Mouse (Mus musculus) kidney, postnatal 14 days (tissue): ENCODE measurements around the gene Zdhhc4.

Experiments used
- DNase-seq: peaks from one replicate; pipeline ENCODE4 v3.0.0; 2022; ENCODE audit warnings: mixed read lengths

Zdhhc4 gene

DNA sequence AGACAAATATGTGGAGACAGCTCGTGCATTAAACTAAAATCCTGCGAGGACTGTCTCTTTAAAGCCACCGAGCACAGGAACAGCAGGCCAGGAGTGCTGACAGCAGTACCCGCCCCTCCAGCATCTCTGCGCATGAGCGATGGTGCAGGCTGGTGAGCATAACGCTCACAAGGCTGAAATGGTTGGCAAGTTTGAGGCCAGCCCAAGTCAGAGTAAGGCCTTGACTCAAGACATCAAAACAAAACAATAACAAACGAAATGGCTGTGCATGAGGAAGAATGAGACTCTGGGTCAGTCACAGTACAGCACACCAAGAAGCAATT is 11.8 kb downstream of the Zdhhc4 start:
- peak; percentile 60 for DNase-seq

- no peak for DNase-seq
These were observed 12.3 kb downstream of the Zdhhc4 start for GRCm38 (mm10) chr5:143316605-143317287.

GRCm38 (mm10) chr5:143315514-143315888 is 13.6 kb downstream of the Zdhhc4 start:
- no peak for DNase-seq

DNA sequence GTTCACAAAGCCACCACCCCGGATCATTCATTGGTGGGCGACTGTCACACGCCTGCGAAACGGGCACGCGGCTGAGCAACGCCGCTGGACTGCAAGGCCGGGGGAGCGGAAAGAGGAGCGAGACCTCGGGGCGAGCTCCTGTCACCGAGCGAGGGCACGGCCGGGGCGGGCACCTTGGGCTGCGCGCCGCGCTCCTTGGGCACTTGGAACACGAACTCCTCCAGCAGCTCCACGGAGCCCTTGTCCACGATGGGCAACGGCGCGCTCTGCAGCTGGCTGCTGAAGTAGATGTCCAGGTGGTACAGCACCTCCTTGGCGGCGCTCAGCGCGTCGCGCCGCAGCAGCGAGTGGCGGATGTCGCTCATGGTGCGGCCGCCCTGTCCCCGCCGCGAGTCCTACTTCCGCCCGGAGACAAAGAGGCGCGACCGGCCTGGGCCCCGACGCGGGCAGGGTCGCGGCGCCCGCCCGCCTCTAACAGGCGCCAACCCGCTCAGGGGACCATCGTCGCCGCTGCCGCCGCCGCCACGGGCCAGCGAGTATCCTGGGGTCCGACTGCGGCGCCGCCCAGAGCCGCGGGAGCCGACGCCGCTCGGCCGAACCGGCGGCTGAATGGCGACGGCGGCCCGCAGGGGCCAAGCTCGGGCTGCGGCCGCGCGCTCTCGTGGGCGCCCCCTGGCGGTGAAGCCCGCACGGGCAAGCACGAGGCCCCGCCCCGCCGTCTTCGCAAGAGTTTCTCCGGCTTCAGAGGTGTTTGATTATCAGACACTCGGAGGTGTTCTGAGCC is 14.1 kb downstream of the Zdhhc4 start, which contains the start of gene E130309D02Rik:
Gene E130309D02Rik (minus strand): TSS at position 631 of the 784 bp plus-strand sequence.
- DNase-seq = peak; percentile 94

DNA sequence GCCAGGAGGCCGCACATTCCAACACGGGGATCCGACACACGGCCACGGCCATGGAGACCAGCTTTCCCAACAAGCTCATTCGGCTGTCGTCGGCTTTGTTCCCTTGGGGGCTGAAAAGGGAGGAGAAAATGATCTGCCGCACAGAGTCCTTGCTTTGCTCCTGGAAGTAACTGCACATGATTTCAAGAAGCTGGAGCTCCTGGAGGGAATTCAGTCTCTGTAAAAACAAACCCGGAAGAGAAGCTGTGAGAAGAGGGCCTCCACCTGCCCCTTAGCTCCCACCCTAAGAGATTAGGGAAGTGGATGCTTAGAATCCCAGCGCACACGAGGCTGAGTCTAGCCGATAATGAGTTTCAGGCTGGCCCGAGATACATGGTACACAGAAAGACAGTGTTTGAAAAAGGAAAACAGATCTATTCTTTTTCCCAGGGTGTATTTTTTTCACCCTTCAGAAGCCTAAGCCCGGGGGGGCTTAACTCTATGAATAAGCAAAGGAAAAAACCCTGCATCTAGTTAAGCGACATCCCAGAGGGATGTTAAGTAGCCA is 14.8 kb downstream of the Zdhhc4 start:
- no peak for DNase-seq

DNA sequence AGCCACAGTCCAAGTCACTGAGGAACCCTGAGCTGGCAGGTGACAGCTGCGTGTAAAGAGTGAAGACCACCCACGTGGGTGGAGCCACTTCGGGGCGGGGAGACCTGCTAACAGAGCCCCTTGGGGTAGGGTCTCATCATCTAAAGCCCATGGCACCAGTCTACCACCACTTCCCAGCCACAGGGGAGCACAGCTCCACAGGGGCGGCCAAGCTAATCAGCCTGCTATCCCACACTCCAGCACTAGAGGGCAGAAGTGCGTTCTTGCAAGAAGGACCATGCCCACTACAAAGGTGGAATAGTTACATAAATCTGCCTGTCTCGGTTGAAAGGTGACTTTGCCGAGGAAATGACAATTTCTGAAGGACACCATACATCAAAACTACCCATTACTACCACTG is 17.2 kb downstream of the Zdhhc4 start:
- DNase-seq = peak; percentile 81

GRCm38 (mm10) chr5:143309916-143310315 is 19.1 kb downstream of the Zdhhc4 start:
- DNase-seq = no peak

GRCm38 (mm10) chr5:143308825-143309224 is 20.2 kb downstream of the Zdhhc4 start:
- DNase-seq = no peak

DNA sequence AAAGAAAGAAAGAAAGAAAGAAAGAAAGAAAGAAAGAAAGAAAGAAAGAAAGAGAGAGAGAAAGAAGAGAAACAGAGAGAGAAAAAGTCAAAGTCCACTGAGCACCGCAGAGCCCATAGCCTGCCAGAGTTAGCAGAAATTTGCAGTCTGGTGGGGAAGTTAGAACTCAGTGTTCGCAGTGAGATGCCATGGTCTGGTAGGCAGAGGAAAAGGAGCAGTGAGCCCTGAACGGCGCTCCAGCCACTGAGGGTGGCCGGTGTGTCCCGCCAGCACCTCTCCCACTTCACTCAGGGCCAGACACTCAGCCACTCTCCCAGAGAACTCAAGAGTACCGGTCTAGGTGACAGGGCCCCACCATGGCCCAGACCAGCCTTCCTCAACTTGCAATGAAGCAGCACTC is 24.8 kb downstream of the Zdhhc4 start:
- DNase-seq = no peak

DNA sequence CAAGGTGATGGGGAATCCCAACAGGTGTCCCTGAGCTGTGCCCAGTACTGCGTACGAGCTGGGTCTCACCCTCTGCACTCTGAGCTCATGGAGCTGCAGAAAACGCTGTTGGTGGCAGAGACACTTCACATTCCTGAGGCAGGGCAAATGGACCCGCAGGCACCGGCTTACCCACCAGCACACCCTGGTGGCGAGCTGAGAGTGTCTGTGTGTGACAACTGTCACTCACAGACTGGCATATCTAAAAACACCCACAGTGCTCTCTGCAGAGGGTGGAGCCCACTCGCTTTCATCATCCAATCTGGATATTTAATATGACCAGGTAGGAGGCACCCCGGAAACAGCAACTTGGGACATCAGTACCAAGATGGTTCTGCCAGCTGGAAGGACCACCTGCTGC is 27.8 kb downstream of the Zdhhc4 start:
- DNase-seq = peak; percentile 16

GRCm38 (mm10) chr5:143299686-143300085 is 29.4 kb downstream of the Zdhhc4 start:
- peak; percentile 55 for DNase-seq

DNA sequence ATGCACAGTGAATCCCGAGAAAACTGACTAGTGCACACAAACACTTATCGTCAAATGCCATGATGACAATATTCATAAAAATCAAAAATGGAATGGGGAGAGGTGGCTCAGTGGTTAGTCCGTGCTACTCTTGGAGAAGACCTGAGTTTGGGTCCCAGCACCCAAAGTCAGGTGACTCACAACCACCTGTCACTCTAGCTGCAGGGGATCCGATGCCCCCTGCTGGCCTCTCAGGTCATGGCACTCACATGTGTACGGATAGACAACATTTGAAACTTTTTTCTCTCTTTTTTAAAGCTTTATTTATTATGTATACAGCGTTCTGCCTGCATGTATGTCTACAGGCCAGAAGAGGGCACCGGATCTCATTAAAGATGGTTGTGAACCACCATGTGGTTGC is 30.7 kb downstream of the Zdhhc4 start:
- no peak for DNase-seq

DNA sequence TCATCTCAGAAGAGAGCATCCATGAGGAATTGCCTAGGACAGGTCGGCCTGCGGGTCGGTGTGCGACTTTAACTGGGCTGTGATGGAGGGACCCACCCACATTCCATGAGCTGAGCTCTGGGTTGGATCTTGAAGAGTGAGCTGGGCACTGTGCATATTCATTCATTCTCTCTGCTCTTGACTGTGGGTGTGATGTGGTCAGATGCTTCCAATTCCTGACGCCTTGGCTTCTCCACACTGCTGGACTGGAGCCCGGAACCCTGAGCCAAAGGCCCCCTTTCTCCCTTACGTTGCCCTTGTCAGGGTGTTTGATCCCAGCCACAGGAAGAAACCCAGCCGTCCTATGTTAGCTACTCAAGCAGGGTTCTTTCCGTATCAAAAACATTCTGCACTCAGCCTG is 31.1 kb downstream of the Zdhhc4 start:
- DNase-seq = peak; percentile 15

- DNase-seq = no peak
These were observed 33.7 kb downstream of the Zdhhc4 start for GRCm38 (mm10) chr5:143295330-143295729.

DNA sequence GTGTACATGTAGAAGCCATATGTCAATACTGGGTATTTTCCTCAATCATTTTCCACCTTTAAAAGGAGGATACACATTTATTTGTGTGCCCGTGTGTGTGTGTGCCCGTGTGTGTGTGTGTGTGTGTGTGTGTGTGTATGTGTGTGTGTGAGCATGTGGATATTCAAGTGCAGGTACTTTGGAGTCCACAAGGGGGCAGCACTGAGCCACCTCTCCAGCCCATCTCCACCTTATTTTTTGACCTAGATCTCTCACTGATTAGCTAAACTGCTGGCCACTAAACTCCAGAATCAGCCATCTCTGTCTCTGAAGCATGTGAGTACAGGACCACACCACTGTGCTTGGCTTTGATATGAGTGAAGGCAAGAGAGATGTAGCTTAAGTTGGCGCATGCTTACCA is 34.2 kb downstream of the Zdhhc4 start:
- DNase-seq = no peak

- peak; percentile 32 for DNase-seq
These were observed 35.7 kb downstream of the Zdhhc4 start, which contains the start of gene Zfp853 for GRCm38 (mm10) chr5:143293404-143293803. Zfp853 (minus strand) TSS chr5:143293623.

- no peak for DNase-seq
These were observed 36.2 kb downstream of the Zdhhc4 start for GRCm38 (mm10) chr5:143292879-143293278.

- DNase-seq = no peak
These were observed 39.8 kb downstream of the Zdhhc4 start for GRCm38 (mm10) chr5:143289299-143289698.

- no peak for DNase-seq
These were observed 40.6 kb downstream of the Zdhhc4 start for GRCm38 (mm10) chr5:143288378-143288911.

DNA sequence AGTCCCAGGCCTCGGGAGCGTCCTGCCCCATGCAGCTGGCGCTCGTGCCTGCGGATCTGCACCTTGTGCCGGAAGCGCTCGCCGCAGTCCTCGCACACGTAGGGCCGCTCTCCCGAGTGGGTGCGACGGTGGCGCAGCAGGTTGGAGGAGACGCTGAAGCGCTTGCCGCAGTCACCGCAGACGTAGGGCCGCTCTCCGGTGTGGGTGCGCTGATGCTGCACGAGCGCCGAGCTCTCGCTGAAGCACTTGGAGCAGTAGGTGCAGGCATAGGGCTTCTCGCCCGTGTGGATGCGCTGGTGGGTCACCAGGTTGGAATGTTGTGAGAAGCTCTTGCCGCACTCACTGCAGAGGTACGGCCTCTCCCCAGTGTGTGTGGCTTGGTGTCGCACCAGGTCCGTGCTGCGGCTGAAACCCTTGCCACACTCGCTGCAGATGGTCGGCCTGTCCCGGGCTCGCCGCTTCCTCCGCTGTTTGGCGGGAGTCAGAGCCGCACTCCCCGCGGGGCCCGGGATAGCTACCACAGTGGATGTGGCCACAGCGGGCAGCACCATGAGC is 41.2 kb downstream of the Zdhhc4 start:
- peak; percentile 9 for DNase-seq

GRCm38 (mm10) chr5:143284762-143285161 is 44.3 kb downstream of the Zdhhc4 start:
- peak; percentile 22 for DNase-seq

- DNase-seq = no peak
These were observed 49.8 kb downstream of the Zdhhc4 start for GRCm38 (mm10) chr5:143279247-143279646.

DNA sequence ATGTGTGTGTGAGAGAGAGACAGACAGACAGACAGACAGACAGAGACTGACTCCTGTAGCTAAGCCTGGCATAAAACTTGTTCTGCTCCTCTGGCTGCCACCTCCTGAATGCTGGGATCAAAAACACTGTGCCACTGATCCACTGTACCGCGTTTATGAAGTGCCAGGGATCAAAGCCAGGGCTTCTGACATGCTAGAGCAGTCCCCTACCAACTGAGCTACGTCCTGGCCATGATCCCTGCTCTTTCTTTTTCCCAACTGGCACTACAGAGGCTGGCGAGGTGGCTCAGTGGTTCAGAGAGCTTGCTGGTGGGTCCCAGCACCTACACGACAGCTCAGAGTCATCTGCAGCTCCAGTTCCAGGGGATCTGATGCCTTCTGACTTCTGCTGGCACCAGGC is 53.3 kb downstream of the Zdhhc4 start:
- DNase-seq = no peak
